In genomic region chr17:87691958-87692357, GRCm38 (mm10) we compare ENCODE assay signal across 7 mouse cellular contexts. TPM values are rescaled to one million over a fixed set of nuclear protein-coding genes. Genes with fewer than 3 reads are reported as not detected.
DNase-seq lines count a peak whose midpoint lies in the region; ATAC-seq and TF ChIP-seq lines count a peak whose summit lies in the region.

No protein-coding gene starts in this region.

- no peak overlapping the region for H3K9ac ChIP-seq in forebrain, embryonic 11.5 days (ENCODE audit: low read length)
- no peak overlapping the region for H3K9ac ChIP-seq in kidney, postnatal 0 days (ENCODE audit: low read depth, low read length)

- H3K36me3 ChIP-seq in forebrain, embryonic 11.5 days (ENCODE audit: control insufficient read depth, insufficient read depth, low read length), result peaks cover 3% of the 10 kb centered on the region; the same call in 1 of the 2 replicates
- peaks cover 37% of the 10 kb centered on the region for H3K36me3 ChIP-seq in kidney, postnatal 0 days (ENCODE audit: insufficient read depth, low read length)

- TF ChIP-seq POLR2A in bone marrow, adult 2 months (IDR thresholded peaks at IDR 0.05; ENCODE audit: borderline replicate concordance, control insufficient read depth, low read depth, low read length), result no peak
- no peak for TF ChIP-seq POLR2A in lung, adult 2 months (IDR thresholded peaks at IDR 0.05; ENCODE audit: borderline replicate concordance, extremely low read depth, low read depth, low read length)

- no peaks in the 10 kb centered on the region for H3K4me1 ChIP-seq in bone marrow, adult 2 months (ENCODE audit: control insufficient read depth, insufficient read depth, low read length)
- H3K4me1 ChIP-seq in forebrain, embryonic 11.5 days (replicated peaks; ENCODE audit: control insufficient read depth, insufficient read depth, low read length), result no peaks in the 10 kb centered on the region
- H3K4me1 ChIP-seq in kidney, postnatal 0 days (replicated peaks; ENCODE audit: insufficient read depth, low read length), result no peaks in the 10 kb centered on the region
- no peaks in the 10 kb centered on the region for H3K4me1 ChIP-seq in lung, adult 2 months (ENCODE audit: control insufficient read depth, insufficient read depth, low read length)

- no peak overlapping the region for H3K4me3 ChIP-seq in bone marrow, adult 2 months (replicated peaks; ENCODE audit: control insufficient read depth, low read depth, low read length)
- H3K4me3 ChIP-seq in forebrain, embryonic 11.5 days (ENCODE audit: low read depth, low read length), result no peak overlapping the region
- no peak overlapping the region for H3K4me3 ChIP-seq in kidney, postnatal 0 days (replicated peaks; ENCODE audit: low read depth, low read length)
- no peak overlapping the region for H3K4me3 ChIP-seq in lung, adult 2 months (replicated peaks; ENCODE audit: extremely low read depth, low read depth, low read length)

- ATAC-seq in forebrain, embryonic 11.5 days (replicated peaks; ENCODE audit: low FRiP score), result no peak
- no peak for ATAC-seq in kidney, postnatal 0 days (replicated peaks; ENCODE audit: low FRiP score, low read depth)

- 85% methylated on average over 5 of the region's 5 CpGs for WGBS in bone marrow, adult 2 months
- WGBS in forebrain, embryonic 11.5 days, result 91% methylated on average over 5 of the region's 5 CpGs
- 89% methylated on average over 5 of the region's 5 CpGs for WGBS in kidney, postnatal 0 days
- 91% methylated on average over 5 of the region's 5 CpGs for whole genome bisulfite sequencing in lung, adult 2 months

- no peak overlapping the region for H3K4me2 ChIP-seq in forebrain, embryonic 11.5 days (ENCODE audit: low read depth, low read length, severe bottlenecking)
- H3K4me2 ChIP-seq in kidney, postnatal 0 days (ENCODE audit: low read length), result no peak overlapping the region

- no peak overlapping the region for H3K27ac ChIP-seq in bone marrow, adult 2 months (ENCODE audit: control insufficient read depth, insufficient read depth, low read depth, low read length, poor library complexity)
- no peak overlapping the region for H3K27ac ChIP-seq in forebrain, embryonic 11.5 days (ENCODE audit: low read depth, low read length)
- no peak overlapping the region for H3K27ac ChIP-seq in kidney, postnatal 0 days

- H3K27me3 ChIP-seq in forebrain, embryonic 11.5 days (ENCODE audit: control insufficient read depth, insufficient read depth, low read length), result no peaks in the 10 kb centered on the region
- no peaks in the 10 kb centered on the region for H3K27me3 ChIP-seq in kidney, postnatal 0 days (ENCODE audit: insufficient read depth, low read length)

- no peaks in the 10 kb centered on the region for H3K9me3 ChIP-seq in forebrain, embryonic 11.5 days (ENCODE audit: control insufficient read depth, low read length)
- no peaks in the 10 kb centered on the region for H3K9me3 ChIP-seq in kidney, postnatal 0 days (replicated peaks; ENCODE audit: low read length)

- peak; percentile 58 for TF ChIP-seq CTCF in bone marrow, adult 2 months (IDR thresholded peaks at IDR 0.05; ENCODE audit: control insufficient read depth, insufficient read depth, low read length)
- TF ChIP-seq CTCF in kidney, postnatal 0 days (IDR thresholded peaks at IDR 0.05; ENCODE audit: low read depth), result peak; percentile 85
- peak; percentile 67 for TF ChIP-seq CTCF in lung, adult 2 months (IDR thresholded peaks at IDR 0.05; ENCODE audit: insufficient read depth, low read length)

- peak; percentile 21 to 38 for DNase-seq in urinary bladder, adult 18-20 months (ENCODE audit: low spot score in 2 of 2)
- DNase-seq in urinary bladder, postnatal 10 days (ENCODE audit: low spot score), result no peak
- DNase-seq in forebrain, embryonic 11.5 days (ENCODE audit: low spot score), result peak; percentile 66
- DNase-seq in kidney, postnatal 0 days (ENCODE audit: low spot score), result peak; percentile 83
- peak; percentile 25 for DNase-seq in lung, adult 2 months
- peak; percentile 73 for DNase-seq in retina, postnatal 1 day

RNA-seq across cellular contexts. Expression of gene Msh2, which starts 19.8 kb away (rescaled TPM):
- 15.3 and 25.9 TPM in 2 replicates for polyA plus RNA-seq in bone marrow, adult 2 months (2011; ENCODE audit: insufficient read depth, insufficient read length, low replicate concordance, missing spikeins)
- polyA plus RNA-seq in forebrain, embryonic 11.5 days (2014; fragmentation: Nextera tagmentation; extraction: Ambion mirVana), result 96.3 and 99.7 TPM in 2 replicates
- polyA plus RNA-seq in kidney, postnatal 0 days (2015; fragmentation: Nextera tagmentation; extraction: Ambion mirVana), result 58.1 and 66.0 TPM in 2 replicates
- 6.2 and 7.1 TPM in 2 replicates for polyA plus RNA-seq in lung, adult 2 months (2012; rRNA removed)

RNA-seq across cellular contexts. Expression of gene Epcam, which starts 56.2 kb away (rescaled TPM):
- 1.1 and 16.0 TPM in 2 replicates for polyA plus RNA-seq in bone marrow, adult 2 months (2011; ENCODE audit: insufficient read depth, insufficient read length, low replicate concordance, missing spikeins)
- polyA plus RNA-seq in forebrain, embryonic 11.5 days (2014; fragmentation: Nextera tagmentation; extraction: Ambion mirVana), result 18.6 and 20.4 TPM in 2 replicates
- polyA plus RNA-seq in kidney, postnatal 0 days (2015; fragmentation: Nextera tagmentation; extraction: Ambion mirVana), result 409 and 412 TPM in 2 replicates
- 33.7 and 58.7 TPM in 2 replicates for polyA plus RNA-seq in lung, adult 2 months (2012; rRNA removed)
